Mouse (Mus musculus) limb, embryonic 11.5 days (tissue): ENCODE measurements around the gene Glt8d2. TPM values are rescaled to one million over a fixed set of nuclear protein-coding genes. Genes with fewer than 3 reads are reported as not detected.

Source experiments
- ATAC-seq: fragments of 200-750 bp; cut with Nextera tagmentation; 2 replicates; pipeline ENCODE4 v1.8.0; 2017; ENCODE audit warnings: low read depth; ENCODE audit not compliant: insufficient number of reproducible peaks, low FRiP score, low TSS enrichment
- DNase-seq: peaks from one replicate; pipeline ENCODE4 v3.0.0-alpha.2; 2015; ENCODE audit warnings: low spot score
- H3K27ac ChIP-seq: fragments of 300-500 bp; sonication (generic); replicated peaks from 2 replicates; pipeline ENCODE4 v1.5.1; 2014; ENCODE audit warnings: low read depth, mild to moderate bottlenecking, low read length
- H3K27me3 ChIP-seq: fragments of 300-500 bp; sonication (generic); 2 replicates; pipeline ENCODE4 v1.6.1; 2014; ENCODE audit warnings: mild to moderate bottlenecking, low read length, mixed read lengths; ENCODE audit not compliant: control insufficient read depth, insufficient read depth
- H3K36me3 ChIP-seq: fragments of 300-500 bp; sonication (generic); 2 replicates; pipeline ENCODE4 v1.6.1; 2014; ENCODE audit warnings: mild to moderate bottlenecking, low read length, moderate library complexity, mixed read lengths; ENCODE audit not compliant: control insufficient read depth, insufficient read depth
- H3K4me1 ChIP-seq: fragments of 300-500 bp; sonication (generic); 2 replicates; pipeline ENCODE4 v1.6.1; 2014; ENCODE audit warnings: low read length, mixed read lengths; ENCODE audit not compliant: control insufficient read depth, insufficient read depth
- H3K4me2 ChIP-seq: fragments of 300-500 bp; sonication (generic); 2 replicates; pipeline ENCODE4 v1.6.1; 2014; ENCODE audit warnings: low read depth, mild to moderate bottlenecking, moderate library complexity; ENCODE audit not compliant: severe bottlenecking
- H3K4me3 ChIP-seq: fragments of 300-500 bp; sonication (generic); 2 replicates; pipeline ENCODE4 v1.5.1; 2014; ENCODE audit warnings: low read depth, low read length
- H3K9ac ChIP-seq: fragments of 300-500 bp; sonication (generic); 2 replicates; pipeline ENCODE4 v1.6.1; 2014; ENCODE audit warnings: mild to moderate bottlenecking, low read length
- H3K9me3 ChIP-seq: fragments of 300-500 bp; sonication (generic); 2 replicates; pipeline ENCODE4 v1.6.1; 2016; ENCODE audit warnings: low read length; ENCODE audit not compliant: control insufficient read depth
- WGBS: fragments of 180-500 bp; shearing (Covaris S2); extraction: QIAGEN DNeasy Blood & Tissue Kit; methylation state at CpG from one replicate; pipeline ENCODE4 v1.1.7; 2014; 5-methylcytosine and 5-hydroxymethylcytosine counted together
- polyA plus RNA-seq: library from polyadenylated mRNA; unstranded; fragments of >200 nt; fragmentation: Nextera tagmentation; extraction: Ambion mirVana; gene quantifications from 2 replicates; pipeline ENCODE4 v1.2.1, GENCODE M21; 2014

The Glt8d2 gene
- polyA plus RNA-seq, 1 experiment from 2014 or later = 6.2 TPM

DNA sequence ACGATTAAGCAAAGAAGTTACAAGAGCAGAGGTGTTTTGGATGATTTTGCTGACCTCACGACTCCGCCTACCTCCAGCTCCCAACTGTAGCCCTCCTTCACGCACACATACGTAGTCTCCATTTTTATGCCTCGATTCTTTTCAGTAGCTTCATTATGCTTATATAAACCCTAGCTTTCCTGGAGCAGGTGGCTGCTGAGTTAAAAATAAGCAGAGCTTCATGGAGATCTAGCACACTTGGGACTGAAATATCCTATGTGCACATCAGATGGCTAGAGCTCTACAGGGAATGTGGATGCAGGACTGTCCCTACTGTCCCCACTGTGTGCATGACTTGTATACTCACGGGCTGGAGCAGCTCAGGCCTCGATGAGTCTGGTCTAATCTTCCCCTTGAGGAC is 28.6 kb downstream of the Glt8d2 start:
- no peak overlapping the region for H3K27ac ChIP-seq
- no peak for ATAC-seq
- 87% methylated on average over 8 of the region's 8 CpGs for WGBS

DNA sequence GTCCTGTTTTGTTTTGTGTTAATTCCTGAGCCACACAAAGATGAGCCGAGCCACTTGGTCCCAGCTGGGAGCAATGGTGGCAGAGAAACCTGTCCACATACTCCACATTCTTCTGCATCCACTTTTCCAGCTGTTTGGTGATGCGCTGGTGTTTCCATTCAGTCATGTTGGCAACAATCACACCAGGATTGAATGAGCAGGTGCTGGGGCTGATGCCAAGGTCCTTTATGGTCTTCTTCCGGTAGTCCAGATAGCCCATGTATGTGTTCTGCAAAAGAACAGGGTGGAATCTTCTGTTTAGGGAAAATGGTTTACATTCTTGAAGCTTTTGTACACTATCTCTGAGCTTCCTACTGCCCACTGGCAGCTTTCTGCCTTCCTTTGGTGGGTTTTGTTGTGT is 35.9 kb downstream of the Glt8d2 start:
- WGBS = 90% methylated on average over 3 of the region's 3 CpGs
- H3K4me3 ChIP-seq = no peak overlapping the region
- ATAC-seq = no peak
- H3K27me3 ChIP-seq = no peaks in the 10 kb centered on the region
- H3K4me1 ChIP-seq = no peaks in the 10 kb centered on the region
- H3K9ac ChIP-seq = no peak overlapping the region
- H3K4me2 ChIP-seq = no peak overlapping the region
- no peak overlapping the region for H3K27ac ChIP-seq
- H3K9me3 ChIP-seq = no peaks in the 10 kb centered on the region
- no peaks in the 10 kb centered on the region; the same call in 1 of the 2 replicates for H3K36me3 ChIP-seq
- no peak for DNase-seq

More for the DNA sequence above, 28.6 kb downstream of the Glt8d2 start:
- Histone ChIP-seq H3K27me3 (no peaks in the 10 kb centered on the region), H3K4me3 (no peak overlapping the region), H3K9me3 (no peaks in the 10 kb centered on the region), H3K9ac (no peak overlapping the region), H3K4me2 (no peak overlapping the region), H3K36me3 (no peaks in the 10 kb centered on the region), H3K4me1 (no peaks in the 10 kb centered on the region)
- no peak for DNase-seq

DNA sequence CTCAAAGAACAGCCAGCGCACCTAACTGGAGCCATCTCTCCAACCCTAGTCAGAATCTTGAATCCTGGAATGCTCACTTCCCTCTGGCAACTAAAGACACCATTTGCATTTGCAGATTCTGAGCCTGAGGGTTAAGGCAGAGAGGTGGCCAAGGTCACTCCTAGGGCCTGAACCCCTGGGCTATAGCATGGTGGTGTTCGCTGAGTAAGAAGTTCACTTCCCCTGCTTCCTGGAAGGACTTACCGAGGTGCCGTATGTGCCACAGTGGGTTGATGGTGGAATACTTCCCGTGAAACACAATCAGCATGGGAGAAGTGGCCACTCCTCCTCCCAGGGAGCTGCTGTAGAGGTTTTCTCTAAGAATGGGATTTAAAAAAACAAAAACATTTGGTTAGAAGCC is 37.8 kb downstream of the Glt8d2 start:
- Histone ChIP-seq H3K9ac (no peak overlapping the region), H3K27me3 (no peaks in the 10 kb centered on the region), H3K9me3 (no peaks in the 10 kb centered on the region), H3K36me3 (no peaks in the 10 kb centered on the region; the same call in 1 of the 2 replicates), H3K4me2 (no peak overlapping the region), H3K27ac (no peak overlapping the region), H3K4me1 (no peaks in the 10 kb centered on the region), H3K4me3 (no peak overlapping the region)
- 65% methylated on average over 5 of the region's 5 CpGs for WGBS
- no peak for DNase-seq
- no peak for ATAC-seq

DNA sequence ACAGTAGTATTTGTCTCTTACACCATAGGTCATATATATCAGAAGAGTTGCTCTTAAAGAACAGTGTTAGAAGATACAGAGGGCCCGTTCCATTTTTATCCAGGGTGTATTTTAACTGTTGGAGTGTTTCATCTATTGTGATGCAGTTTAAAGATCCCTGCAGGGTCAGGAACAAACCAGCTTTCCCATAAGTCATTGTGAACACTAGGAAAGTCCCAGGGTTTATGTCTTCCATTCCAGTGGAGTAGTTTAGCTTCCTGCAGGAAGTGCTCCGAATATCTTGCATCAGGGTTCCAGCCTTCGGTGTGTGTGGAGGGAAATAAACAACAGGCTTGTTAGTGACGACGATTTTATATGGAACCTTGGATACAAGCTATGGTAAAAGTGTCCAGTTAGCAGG is 39.2 kb downstream of the Glt8d2 start:
- 88% methylated on average over 5 of the region's 5 CpGs for WGBS
- H3K36me3 ChIP-seq = peaks cover 5% of the 10 kb centered on the region; the same call in 1 of the 2 replicates

DNA sequence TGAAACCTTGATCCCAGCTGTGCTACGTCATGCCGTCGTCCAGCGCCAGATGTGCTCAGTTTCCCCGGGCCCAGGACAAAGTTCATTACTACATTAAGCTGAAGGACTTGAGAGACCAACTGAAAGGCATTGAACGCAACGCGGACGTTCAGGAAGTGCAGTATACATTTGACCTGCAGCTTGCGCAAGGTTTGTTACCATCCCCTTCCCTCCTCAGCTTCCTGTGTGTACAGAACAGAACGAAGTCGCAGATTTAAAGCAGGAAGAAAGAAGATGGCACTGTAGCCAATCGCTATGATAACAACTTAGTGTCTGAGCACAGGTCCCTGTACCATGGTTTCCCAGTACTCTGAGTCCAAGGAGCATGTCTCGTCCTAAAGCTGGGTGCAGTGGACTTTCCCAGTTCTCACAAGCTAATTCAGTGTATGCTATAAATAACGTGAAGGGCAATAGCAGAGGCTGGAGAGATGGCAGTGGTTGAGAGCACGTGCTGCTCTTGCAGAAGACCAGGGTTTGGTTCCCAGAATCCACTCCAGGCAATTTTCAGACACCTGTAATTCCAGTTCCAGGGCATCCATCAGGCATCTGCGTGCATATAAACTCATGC is 43.1 kb downstream of the Glt8d2 start:
- Histone ChIP-seq H3K9me3 (no peaks in the 10 kb centered on the region), H3K27me3 (no peaks in the 10 kb centered on the region), H3K27ac (no peak overlapping the region), H3K4me2 (no peak overlapping the region), H3K9ac (no peak overlapping the region), H3K4me3 (no peak overlapping the region), H3K4me1 (no peaks in the 10 kb centered on the region), H3K36me3 (peaks cover 17% of the 10 kb centered on the region; the same call in 1 of the 2 replicates)
- 91% methylated on average over 17 of the region's 17 CpGs for WGBS
- no peak for ATAC-seq
- no peak for DNase-seq

More for the DNA sequence above, 39.2 kb downstream of the Glt8d2 start:
- Histone ChIP-seq H3K9ac (no peak overlapping the region), H3K9me3 (no peaks in the 10 kb centered on the region), H3K27ac (no peak overlapping the region), H3K27me3 (no peaks in the 10 kb centered on the region), H3K4me2 (no peak overlapping the region), H3K4me3 (no peak overlapping the region), H3K4me1 (no peaks in the 10 kb centered on the region)
- ATAC-seq (no peak), DNase-seq (no peak)

DNA sequence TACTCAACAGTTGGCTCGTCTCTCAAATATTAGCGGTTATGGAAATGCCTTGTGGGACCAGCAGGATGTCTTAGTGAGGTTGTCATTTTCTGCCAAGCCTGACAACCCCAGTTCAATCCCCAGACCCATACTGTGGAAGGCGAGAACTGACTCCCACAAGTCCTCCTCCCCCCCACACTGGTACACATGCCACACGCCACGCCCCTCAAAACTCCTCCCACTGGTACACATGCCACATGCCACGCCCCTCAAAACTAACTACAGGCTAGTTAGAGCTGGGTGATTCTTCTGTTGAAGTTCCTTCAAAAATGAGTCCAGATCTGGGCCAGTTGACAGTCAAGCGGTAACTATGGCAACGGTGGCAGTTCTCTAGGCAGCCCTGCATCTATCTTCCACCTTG is 44.4 kb downstream of the Glt8d2 start:
- H3K27me3 ChIP-seq = no peaks in the 10 kb centered on the region
- DNase-seq (no peak), ATAC-seq (no peak)
- no peak overlapping the region for H3K4me2 ChIP-seq
- no peak overlapping the region for H3K4me3 ChIP-seq
- no peak overlapping the region for H3K9ac ChIP-seq
- H3K36me3 ChIP-seq = peaks cover 17% of the 10 kb centered on the region; the same call in 1 of the 2 replicates
- H3K4me1 ChIP-seq = no peaks in the 10 kb centered on the region
- WGBS = 92% methylated on average over 8 of the region's 8 CpGs
- no peaks in the 10 kb centered on the region for H3K9me3 ChIP-seq
- H3K27ac ChIP-seq = no peak overlapping the region

DNA sequence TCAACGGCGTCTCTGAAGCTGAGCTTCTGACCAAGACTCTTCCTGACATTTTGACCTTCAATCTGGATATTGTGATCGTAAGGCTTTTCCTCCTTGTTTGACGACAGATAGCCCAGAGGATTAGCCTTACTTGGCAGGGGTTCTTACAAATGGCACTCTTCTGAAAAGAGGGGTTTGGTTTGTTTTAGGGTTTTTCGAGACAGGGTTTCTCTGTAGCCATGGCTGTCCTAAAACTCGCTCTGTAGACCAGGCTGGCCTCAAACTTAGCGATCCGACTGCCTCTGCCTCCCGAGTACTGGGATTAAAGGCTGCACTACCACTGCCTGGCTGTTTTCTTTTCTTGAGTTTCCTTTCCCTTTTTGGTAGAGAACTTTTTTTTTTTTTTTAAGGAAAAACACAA is 49.0 kb downstream of the Glt8d2 start:
- no peaks in the 10 kb centered on the region for H3K9me3 ChIP-seq
- H3K4me2 ChIP-seq = no peak overlapping the region
- H3K4me1 ChIP-seq = no peaks in the 10 kb centered on the region
- no peak overlapping the region for H3K27ac ChIP-seq
- DNase-seq (no peak), ATAC-seq (no peak)
- 96% methylated on average over 9 of the region's 9 CpGs for WGBS
- H3K27me3 ChIP-seq = no peaks in the 10 kb centered on the region
- H3K9ac ChIP-seq = no peak overlapping the region
- H3K4me3 ChIP-seq = no peak overlapping the region
- H3K36me3 ChIP-seq = peaks cover 36% of the 10 kb centered on the region

DNA sequence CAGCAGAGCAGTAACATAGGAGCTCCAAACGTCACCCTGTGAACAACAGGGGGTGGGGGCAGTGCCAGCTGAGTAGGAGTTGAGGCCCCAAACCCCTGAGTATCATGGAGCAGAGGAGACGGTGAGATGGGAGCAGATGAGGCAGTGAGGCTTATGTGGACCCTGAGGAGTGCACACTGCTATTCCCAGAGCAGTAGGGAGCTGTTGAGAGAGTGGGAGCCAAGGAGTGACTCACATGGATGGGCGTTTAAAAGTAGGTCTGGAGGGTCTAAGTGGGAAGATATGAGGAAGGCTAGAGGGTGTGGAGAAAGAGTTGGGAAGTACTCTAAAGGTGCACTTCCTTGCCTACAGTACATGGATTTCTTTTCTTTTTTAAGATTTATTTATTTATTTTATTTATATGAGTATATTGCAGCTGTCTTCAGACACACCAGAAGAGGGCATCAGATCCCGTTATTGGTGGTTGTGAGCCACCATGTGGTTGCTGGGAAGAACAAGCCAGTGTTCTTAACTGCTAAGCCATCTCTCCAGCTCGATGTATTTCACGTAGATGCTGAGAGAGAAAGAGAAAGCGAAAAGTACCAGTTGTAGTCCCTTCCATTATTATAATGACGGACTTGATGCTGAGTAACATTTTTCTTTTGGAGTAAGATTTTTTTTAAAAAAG is 51.3 kb downstream of the Glt8d2 start:
- Histone ChIP-seq H3K9me3 (no peaks in the 10 kb centered on the region), H3K4me1 (no peaks in the 10 kb centered on the region), H3K27ac (no peak overlapping the region), H3K9ac (no peak overlapping the region), H3K4me3 (no peak overlapping the region), H3K36me3 (peaks cover 32% of the 10 kb centered on the region), H3K27me3 (no peaks in the 10 kb centered on the region), H3K4me2 (no peak overlapping the region)
- DNase-seq (no peak), ATAC-seq (no peak)
- WGBS = 89% methylated on average over 8 of the region's 8 CpGs
